Mouse (Mus musculus): ENCODE results near the gene Il1f5. TPM values are rescaled to one million over a fixed set of nuclear protein-coding genes. Genes with fewer than 3 reads are reported as not detected.

Gene Il1f5
- polyA plus RNA-seq (2016; fragmentation: Nextera tagmentation; extraction: Ambion mirVana) = 0.18 TPM in 1 of 2 replicates, not detected in the other

DNA sequence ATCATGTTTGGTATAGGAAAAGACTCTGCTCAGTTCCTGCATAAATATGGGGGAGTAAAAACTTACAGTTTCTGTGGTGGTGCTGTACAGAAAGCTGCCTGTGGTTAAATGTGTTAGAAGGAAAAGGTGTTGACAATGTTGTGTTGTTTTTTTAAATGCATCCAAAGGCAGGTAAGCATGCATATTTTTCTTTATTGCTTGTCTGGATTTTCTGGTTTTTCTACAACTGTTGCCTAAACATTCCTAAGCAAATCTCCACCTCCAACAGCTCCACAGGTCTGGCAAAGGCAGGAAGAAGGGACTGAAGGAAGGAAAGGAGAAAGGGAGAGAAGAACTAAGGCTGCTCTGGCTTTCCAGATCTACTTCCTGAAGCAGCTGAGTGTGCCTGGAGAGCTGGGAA lies at the start of gene Il1f5:
TSS of gene Il1f5 (plus strand) at position 301 of the 400 bp plus-strand sequence.
- Histone ChIP-seq H3K4me1 (no peaks in the 10 kb centered on the region), H3K9me3 (replicated peaks) (no peaks in the 10 kb centered on the region), H3K36me3 (no peaks in the 10 kb centered on the region), H3K4me2 (replicated peaks) (no peak within 1 kb of the TSS), H3K27me3 (peaks cover 2% of the 10 kb centered on the region; the same call in 1 of the 2 replicates), H3K4me3 (no peak within 1 kb of the TSS), H3K27ac (no peak within 1 kb of the TSS), H3K9ac (no peak within 1 kb of the TSS)
- no peak for ATAC-seq (ENCODE audit: low FRiP score)

DNA sequence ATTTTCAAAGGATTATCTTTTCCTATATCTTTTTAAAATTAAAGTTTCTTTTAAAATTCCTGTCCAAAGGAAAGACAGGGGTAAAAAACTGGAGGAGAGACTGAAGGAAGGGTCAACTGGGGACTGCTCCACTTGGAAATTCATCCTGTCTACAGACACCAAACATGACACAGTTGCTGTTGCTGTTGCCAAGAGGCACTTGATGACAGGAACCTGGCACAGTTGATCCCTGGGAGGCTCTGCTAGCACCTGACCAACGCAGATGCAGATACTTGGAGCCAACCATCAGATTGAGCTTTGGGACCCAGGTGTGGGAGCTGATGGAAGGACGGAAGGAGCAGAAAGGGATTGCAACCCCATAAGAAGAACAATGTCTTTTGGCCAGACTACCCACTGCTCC lies 49.6 kb upstream of the Il1f5 start:
- no peak for ATAC-seq (ENCODE audit: low FRiP score)
- Histone ChIP-seq H3K36me3 (no peaks in the 10 kb centered on the region), H3K4me1 (no peaks in the 10 kb centered on the region), H3K27ac (no peak overlapping the region), H3K9me3 (replicated peaks) (no peaks in the 10 kb centered on the region), H3K9ac (no peak overlapping the region), H3K4me2 (replicated peaks) (no peak overlapping the region), H3K4me3 (no peak overlapping the region), H3K27me3 (no peaks in the 10 kb centered on the region)
- 86% methylated on average over 2 of the region's 2 CpGs for WGBS

GRCm38 (mm10) chr2:24267503-24267902 lies 9.3 kb upstream of the Il1f5 start:
- Histone ChIP-seq H3K27ac (no peak overlapping the region), H3K9ac (no peak overlapping the region), H3K4me3 (no peak overlapping the region), H3K9me3 (replicated peaks) (no peaks in the 10 kb centered on the region), H3K27me3 (no peaks in the 10 kb centered on the region), H3K4me1 (no peaks in the 10 kb centered on the region), H3K4me2 (replicated peaks) (no peak overlapping the region), H3K36me3 (no peaks in the 10 kb centered on the region)
- ATAC-seq (ENCODE audit: low FRiP score) = no peak
- 97% methylated on average over 1 of the region's 1 CpGs for WGBS

DNA sequence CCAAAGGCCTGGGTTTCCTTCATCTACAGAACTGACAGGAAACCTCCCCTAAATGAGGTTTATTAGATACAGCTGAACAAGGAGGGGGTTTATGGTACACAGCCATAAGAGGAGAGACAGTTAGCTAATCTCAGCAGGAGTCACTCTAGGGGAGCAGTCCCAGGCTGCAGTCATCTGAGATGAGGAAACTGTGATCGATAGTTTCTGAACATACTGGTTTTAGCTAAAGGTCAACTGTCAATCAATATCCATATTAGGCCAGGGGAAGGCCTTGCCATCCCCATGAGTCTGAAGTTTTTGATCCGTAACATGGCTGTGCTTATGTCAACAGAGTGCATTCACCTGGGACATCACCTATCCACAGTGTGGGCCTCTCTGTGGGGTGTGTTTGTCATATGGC lies 3.1 kb upstream of the Il1f5 start:
- Histone ChIP-seq H3K4me2 (replicated peaks) (no peak overlapping the region), H3K36me3 (no peaks in the 10 kb centered on the region), H3K4me1 (no peaks in the 10 kb centered on the region), H3K9me3 (replicated peaks) (no peaks in the 10 kb centered on the region), H3K27me3 (no peaks in the 10 kb centered on the region; the same call in 1 of the 2 replicates), H3K4me3 (no peak overlapping the region), H3K27ac (no peak overlapping the region), H3K9ac (no peak overlapping the region)
- no peak for ATAC-seq (ENCODE audit: low FRiP score)
- WGBS = 75% methylated on average over 2 of the region's 2 CpGs

GRCm38 (mm10) chr2:24275146-24275545 lies 1.6 kb upstream of the Il1f5 start:
- no peaks in the 10 kb centered on the region for H3K4me1 ChIP-seq
- no peaks in the 10 kb centered on the region; the same call in 1 of the 2 replicates for H3K27me3 ChIP-seq
- no peak for ATAC-seq (ENCODE audit: low FRiP score)
- no peak overlapping the region for H3K27ac ChIP-seq
- no peaks in the 10 kb centered on the region for H3K9me3 ChIP-seq (replicated peaks)
- WGBS = 7% methylated on average over 1 of the region's 1 CpGs
- H3K4me3 ChIP-seq = no peak overlapping the region
- H3K4me2 ChIP-seq (replicated peaks) = no peak overlapping the region
- no peaks in the 10 kb centered on the region for H3K36me3 ChIP-seq
- H3K9ac ChIP-seq = no peak overlapping the region

DNA sequence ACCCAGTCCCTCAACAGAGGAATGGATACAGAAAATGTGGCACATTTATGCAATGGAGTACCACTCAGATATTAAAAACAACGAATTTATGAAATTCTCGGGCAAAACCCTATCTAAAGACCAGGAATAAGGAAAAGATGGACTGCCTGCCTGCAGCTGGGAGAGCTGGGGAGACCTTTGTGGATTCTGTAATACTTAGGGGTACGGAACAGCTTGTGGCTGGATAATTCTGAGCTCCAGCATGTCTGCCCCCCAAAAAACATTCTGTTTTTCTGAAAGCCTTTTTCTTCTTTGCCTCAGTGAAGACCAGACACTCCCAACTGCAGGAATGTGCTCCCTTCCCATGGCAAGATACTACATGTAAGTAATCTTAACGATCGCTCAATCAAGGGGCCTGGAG lies 14.1 kb downstream of the Il1f5 start, which contains the start of gene Il1f10:
TSS of gene Il1f10 (plus strand) at position 301 of the 400 bp plus-strand sequence.
- no peak within 1 kb of the TSS for H3K9ac ChIP-seq
- H3K27ac ChIP-seq = no peak within 1 kb of the TSS
- no peak within 1 kb of the TSS for H3K4me3 ChIP-seq
- H3K4me2 ChIP-seq (replicated peaks) = no peak within 1 kb of the TSS
- no peaks in the 10 kb centered on the region for H3K27me3 ChIP-seq
- H3K36me3 ChIP-seq = no peaks in the 10 kb centered on the region
- H3K4me1 ChIP-seq = no peaks in the 10 kb centered on the region
- 82% methylated on average over 5 of the region's 5 CpGs for WGBS
- no peak for ATAC-seq (ENCODE audit: low FRiP score)
- no peaks in the 10 kb centered on the region for H3K9me3 ChIP-seq (replicated peaks)

DNA sequence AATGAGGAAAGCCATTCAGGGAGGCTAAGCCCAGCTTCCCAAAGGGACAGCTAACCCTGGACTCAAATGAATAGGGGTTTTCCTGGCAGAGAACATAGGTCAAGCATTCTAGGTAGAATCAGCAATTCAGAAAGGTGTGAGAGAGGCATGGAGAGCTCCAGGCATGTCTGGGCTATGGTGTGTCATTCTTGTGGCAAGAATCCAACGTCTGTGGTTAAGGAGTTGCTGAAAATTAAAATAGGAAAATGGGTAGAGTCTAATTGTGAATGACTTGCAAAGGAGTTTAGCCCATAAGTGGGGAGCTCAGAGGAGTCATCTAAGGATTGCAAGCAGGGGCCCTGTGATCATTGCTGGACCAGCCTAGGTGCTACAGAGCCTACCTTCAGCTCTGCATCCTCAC lies 17.9 kb downstream of the Il1f5 start:
- no peak overlapping the region for H3K4me3 ChIP-seq
- no peak overlapping the region for H3K4me2 ChIP-seq (replicated peaks)
- H3K36me3 ChIP-seq = no peaks in the 10 kb centered on the region
- H3K27me3 ChIP-seq = no peaks in the 10 kb centered on the region
- H3K9ac ChIP-seq = no peak overlapping the region
- no peak for ATAC-seq (ENCODE audit: low FRiP score)
- H3K27ac ChIP-seq = no peak overlapping the region
- no peaks in the 10 kb centered on the region for H3K9me3 ChIP-seq (replicated peaks)
- H3K4me1 ChIP-seq = no peaks in the 10 kb centered on the region
- WGBS = 48% methylated on average over 1 of the region's 1 CpGs

- no peak overlapping the region for H3K9ac ChIP-seq
- no peaks in the 10 kb centered on the region for H3K9me3 ChIP-seq (replicated peaks)
- no peak overlapping the region for H3K4me2 ChIP-seq (replicated peaks)
- ATAC-seq (ENCODE audit: low FRiP score) = no peak
- no peaks in the 10 kb centered on the region for H3K27me3 ChIP-seq
- H3K4me1 ChIP-seq = no peaks in the 10 kb centered on the region
- H3K4me3 ChIP-seq = no peak overlapping the region
- H3K36me3 ChIP-seq = no peaks in the 10 kb centered on the region
- 13% methylated on average over 3 of the region's 3 CpGs for WGBS
- no peak overlapping the region for H3K27ac ChIP-seq
Measured at GRCm38 (mm10) chr2:24296837-24297236, 20.1 kb downstream of the Il1f5 start.

DNA sequence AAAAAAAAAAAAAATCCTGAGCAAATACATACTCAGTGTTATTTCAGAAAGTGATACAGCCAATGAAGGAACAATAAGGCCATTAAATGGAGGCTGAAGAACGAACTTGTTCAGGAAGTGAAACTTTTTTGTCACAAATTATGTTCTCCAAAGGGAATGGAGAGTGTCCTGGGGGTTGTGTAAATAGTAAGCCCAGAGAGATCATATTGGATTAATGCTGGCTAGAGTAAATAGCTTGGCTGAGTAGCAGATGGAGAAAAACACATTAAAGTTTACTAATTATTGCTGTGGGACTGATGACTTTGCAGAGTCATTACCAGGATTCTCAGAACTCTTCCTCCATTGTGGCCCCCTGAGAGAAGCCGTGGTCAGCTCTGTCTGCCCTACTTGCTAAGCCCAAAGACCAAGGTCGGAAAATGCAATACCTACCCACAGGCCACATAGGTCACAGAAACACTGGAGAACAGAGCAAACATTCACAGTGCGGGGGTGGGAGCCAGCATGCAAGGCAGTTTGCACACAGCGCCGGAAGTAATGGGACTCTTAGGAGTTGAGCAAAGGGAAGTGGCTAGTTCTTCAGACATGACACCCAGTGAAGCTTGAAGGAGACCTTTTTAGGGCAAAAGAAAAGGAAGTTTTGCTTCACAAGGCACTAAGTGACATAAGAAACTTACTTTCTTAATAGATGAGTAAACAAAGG lies 34.7 kb downstream of the Il1f5 start:
- Histone ChIP-seq H3K4me1 (no peaks in the 10 kb centered on the region), H3K27ac (no peak overlapping the region), H3K27me3 (no peaks in the 10 kb centered on the region), H3K4me2 (replicated peaks) (no peak overlapping the region), H3K4me3 (no peak overlapping the region), H3K9ac (no peak overlapping the region), H3K36me3 (no peaks in the 10 kb centered on the region), H3K9me3 (replicated peaks) (no peaks in the 10 kb centered on the region)
- 74% methylated on average over 6 of the region's 6 CpGs for WGBS
- ATAC-seq (ENCODE audit: low FRiP score) = no peak

DNA sequence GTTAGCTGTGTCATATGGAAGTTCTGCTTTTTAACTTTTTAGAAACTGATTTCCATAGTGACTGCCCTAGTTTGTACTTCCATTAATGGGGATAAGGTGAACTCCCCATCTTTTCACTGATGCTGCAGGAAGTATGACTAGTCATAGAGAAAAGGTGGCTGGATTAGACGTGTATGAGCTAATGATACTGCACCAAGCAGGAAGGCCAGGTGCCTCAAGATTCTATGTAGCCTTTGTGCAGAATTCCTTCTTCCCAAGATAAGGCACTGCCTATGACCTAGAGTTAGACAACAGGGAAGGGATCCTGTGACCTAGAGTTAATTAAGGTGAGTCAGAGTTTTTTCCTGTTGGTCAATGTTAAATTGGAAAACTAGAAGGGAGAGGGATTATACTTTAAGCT lies 40.2 kb downstream of the Il1f5 start:
- H3K4me1 ChIP-seq = no peaks in the 10 kb centered on the region
- no peaks in the 10 kb centered on the region for H3K36me3 ChIP-seq
- H3K4me3 ChIP-seq = no peak overlapping the region
- H3K27me3 ChIP-seq = no peaks in the 10 kb centered on the region
- H3K9me3 ChIP-seq (replicated peaks) = no peaks in the 10 kb centered on the region
- no peak for ATAC-seq (ENCODE audit: low FRiP score)
- no peak overlapping the region for H3K27ac ChIP-seq
- 88% methylated on average over 1 of the region's 1 CpGs for WGBS
- no peak overlapping the region for H3K9ac ChIP-seq
- no peak overlapping the region for H3K4me2 ChIP-seq (replicated peaks)

DNA sequence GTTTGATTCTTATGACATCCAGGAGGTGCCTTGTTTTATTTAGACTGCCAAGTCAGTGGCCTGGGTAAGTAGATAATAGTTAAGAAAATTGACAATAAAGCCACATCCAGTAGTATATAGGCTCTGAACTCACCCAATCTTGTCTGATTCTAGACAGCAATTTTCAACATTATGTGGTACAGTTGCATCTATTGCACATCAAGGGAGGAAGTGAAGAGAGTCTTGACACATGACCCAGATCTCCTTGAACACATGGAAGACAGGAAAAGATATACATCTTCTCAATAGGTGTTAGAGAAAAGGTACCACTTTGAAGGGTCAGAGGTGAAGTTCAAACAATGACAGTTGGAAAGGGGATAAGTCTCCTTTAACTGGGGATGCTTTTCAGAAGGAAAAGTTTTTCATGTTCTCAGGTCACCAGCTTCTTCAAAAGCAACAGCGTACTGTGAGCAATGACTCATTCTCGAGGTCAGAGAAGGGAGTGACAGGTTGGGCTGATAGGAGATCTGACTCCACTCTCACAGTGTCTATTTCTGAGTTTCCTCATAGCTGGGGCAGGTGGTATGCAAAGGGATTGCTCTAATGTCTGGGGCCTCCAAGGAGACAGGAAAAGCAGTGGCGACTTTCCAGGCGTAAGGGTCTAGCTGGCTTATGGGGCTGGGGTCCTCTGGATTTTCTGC lies 41.3 kb downstream of the Il1f5 start:
- no peak overlapping the region for H3K4me3 ChIP-seq
- H3K4me2 ChIP-seq (replicated peaks) = no peak overlapping the region
- H3K9me3 ChIP-seq (replicated peaks) = no peaks in the 10 kb centered on the region
- WGBS = 84% methylated on average over 4 of the region's 4 CpGs
- H3K27me3 ChIP-seq = no peaks in the 10 kb centered on the region
- no peak overlapping the region for H3K27ac ChIP-seq
- no peaks in the 10 kb centered on the region for H3K4me1 ChIP-seq
- no peaks in the 10 kb centered on the region for H3K36me3 ChIP-seq
- no peak for ATAC-seq (ENCODE audit: low FRiP score)
- no peak overlapping the region for H3K9ac ChIP-seq
